Comparison of ENCODE assay signal across 22 mouse cellular contexts in genomic region chr16:79778729-79779128, GRCm38 (mm10).
DNase-seq lines count a peak whose midpoint lies in the region; ATAC-seq and TF ChIP-seq lines count a peak whose summit lies in the region.
"Had no signal": no experiment of that assay in that cellular context is flagged by ENCODE, and none has a peak within 500 bp of the region (broad histone marks: within the 10 kb centered on the region; RNA-seq: fewer than 3 reads in every experiment).

No protein-coding gene starts in this region.

- no peak for TF ChIP-seq CTCF in midbrain, postnatal 0 days (IDR thresholded peaks at IDR 0.05)
- TF ChIP-seq CTCF in brain, embryonic 14.5 days (IDR thresholded peaks at IDR 0.05; ENCODE audit: borderline replicate concordance, extremely low read depth, insufficient read depth, insufficient read length), result no peak

- WGBS in midbrain, embryonic 12.5 days, result 53% methylated on average over 3 of the region's 3 CpGs
- 74% methylated on average over 3 of the region's 3 CpGs for WGBS in midbrain, embryonic 10.5 days
- 36% methylated on average over 3 of the region's 3 CpGs for WGBS in midbrain, embryonic 14.5 days
- 28% methylated on average over 3 of the region's 3 CpGs for WGBS in midbrain, postnatal 0 days

- peak; percentile 65; the same call in 1 of the 2 replicates for ATAC-seq in midbrain, embryonic 12.5 days (ENCODE audit: low FRiP score, low read depth)
- ATAC-seq in midbrain, embryonic 14.5 days (ENCODE audit: low FRiP score, low TSS enrichment), result peak; percentile 50; the same call in 1 of the 2 replicates
- ATAC-seq in midbrain, postnatal 0 days (ENCODE audit: low FRiP score), result no peak
- ATAC-seq: activated CD4-positive, CD25-positive, alpha-beta regulatory T cell, adult 4 months; CD4-positive, CD25-positive, alpha-beta regulatory T cell, adult 4 months; Patski had no signal

- no peak for TF ChIP-seq POLR2A in brain, embryonic 14.5 days (IDR thresholded peaks at IDR 0.05; ENCODE audit: borderline replicate concordance, extremely low read depth, insufficient read depth, insufficient read length, poor library complexity, severe bottlenecking)

- DNase-seq in midbrain, embryonic 10.5 days (ENCODE audit: low spot score), result no peak
- DNase-seq in midbrain, embryonic 14.5 days, result peak; percentile 20
- no peak for DNase-seq in midbrain, postnatal 0 days (ENCODE audit: low spot score)
- DNase-seq in brain, embryonic 14.5 days (ENCODE audit: low read depth), result peak; percentile 31
- no peak for DNase-seq in gastrocnemius, postnatal 25 days
- DNase-seq: adrenal gland, adult 2 months; adrenal gland, adult 8-10 months; adrenal gland, postnatal 10 days; adrenal gland, postnatal 14 days; adrenal gland, postnatal 25 days; adrenal gland, postnatal 36 days; B cell, adult 2 months; cerebellum, adult 11 months; cerebellum, adult 11-12 months; cerebellum, adult 18-20 months; cerebellum, adult 2 months had no signal

- no peak overlapping the region for H3K27ac ChIP-seq in midbrain, embryonic 12.5 days (replicated peaks)
- H3K27ac ChIP-seq in midbrain, embryonic 10.5 days (replicated peaks), result no peak overlapping the region
- H3K27ac ChIP-seq in midbrain, embryonic 14.5 days (replicated peaks; ENCODE audit: low read depth, low read length), result no peak overlapping the region
- H3K27ac ChIP-seq in midbrain, postnatal 0 days (ENCODE audit: low read depth, low read length), result no peak overlapping the region

- no peak overlapping the region for H3K9ac ChIP-seq in midbrain, embryonic 12.5 days (replicated peaks)
- no peak overlapping the region for H3K9ac ChIP-seq in midbrain, embryonic 14.5 days (replicated peaks; ENCODE audit: low read length)
- H3K9ac ChIP-seq in midbrain, postnatal 0 days (replicated peaks; ENCODE audit: low read length, poor library complexity, severe bottlenecking), result no peak overlapping the region

- no peaks in the 10 kb centered on the region for H3K27me3 ChIP-seq in midbrain, embryonic 12.5 days
- H3K27me3 ChIP-seq in midbrain, embryonic 10.5 days (ENCODE audit: low read depth, poor library complexity, severe bottlenecking), result no peaks in the 10 kb centered on the region
- no peaks in the 10 kb centered on the region for H3K27me3 ChIP-seq in midbrain, embryonic 14.5 days (ENCODE audit: control insufficient read depth, insufficient read depth, low read length)
- H3K27me3 ChIP-seq in midbrain, postnatal 0 days (ENCODE audit: insufficient read depth, low read length), result no peaks in the 10 kb centered on the region
- H3K27me3 ChIP-seq: CH12.LX, Patski had no signal

- H3K4me3 ChIP-seq in midbrain, embryonic 12.5 days, result no peak overlapping the region
- H3K4me3 ChIP-seq in midbrain, embryonic 10.5 days, result no peak overlapping the region
- H3K4me3 ChIP-seq in midbrain, embryonic 14.5 days (replicated peaks; ENCODE audit: low read depth, low read length), result no peak overlapping the region
- no peak overlapping the region for H3K4me3 ChIP-seq in midbrain, postnatal 0 days (ENCODE audit: low read depth, low read length)

- no peaks in the 10 kb centered on the region for H3K4me1 ChIP-seq in midbrain, embryonic 12.5 days
- peaks cover 5% of the 10 kb centered on the region; the same call in 1 of the 2 replicates for H3K4me1 ChIP-seq in midbrain, embryonic 10.5 days
- H3K4me1 ChIP-seq in midbrain, embryonic 14.5 days (ENCODE audit: control insufficient read depth, insufficient read depth, low read length), result no peaks in the 10 kb centered on the region
- H3K4me1 ChIP-seq in midbrain, postnatal 0 days (ENCODE audit: insufficient read depth, low read length), result no peaks in the 10 kb centered on the region

- no peak overlapping the region for H3K4me2 ChIP-seq in midbrain, embryonic 12.5 days (replicated peaks)
- H3K4me2 ChIP-seq in midbrain, embryonic 14.5 days (ENCODE audit: low read length), result no peak overlapping the region
- no peak overlapping the region for H3K4me2 ChIP-seq in midbrain, postnatal 0 days (ENCODE audit: low read depth, low read length, poor library complexity, severe bottlenecking)

- no peaks in the 10 kb centered on the region for H3K9me3 ChIP-seq in midbrain, embryonic 12.5 days
- no peaks in the 10 kb centered on the region for H3K9me3 ChIP-seq in midbrain, embryonic 10.5 days (replicated peaks)
- no peaks in the 10 kb centered on the region for H3K9me3 ChIP-seq in midbrain, embryonic 14.5 days (ENCODE audit: control insufficient read depth, low read length)
- H3K9me3 ChIP-seq in midbrain, postnatal 0 days (ENCODE audit: low read length), result no peaks in the 10 kb centered on the region
- H3K9me3 ChIP-seq: G1E had no signal

- H3K36me3 ChIP-seq in midbrain, embryonic 12.5 days, result no peaks in the 10 kb centered on the region
- H3K36me3 ChIP-seq in midbrain, embryonic 10.5 days, result no peaks in the 10 kb centered on the region
- H3K36me3 ChIP-seq in midbrain, embryonic 14.5 days (ENCODE audit: control insufficient read depth, insufficient read depth, low read length), result no peaks in the 10 kb centered on the region
- no peaks in the 10 kb centered on the region for H3K36me3 ChIP-seq in midbrain, postnatal 0 days (ENCODE audit: insufficient read depth, low read length)
- H3K36me3 ChIP-seq: G1E had no signal

Comparison
In these comparisons a context has a peak if more than half of its experiments do, and no peak if none do; other contexts are left out.
1. DNase-seq: peak in midbrain, embryonic 14.5 days (single experiment) and brain, embryonic 14.5 days (single experiment); none in midbrain, embryonic 10.5 days (single experiment), midbrain, postnatal 0 days (single experiment) and gastrocnemius, postnatal 25 days (single experiment).